Mouse (Mus musculus) limb, embryonic 14.5 days (tissue): ENCODE measurements around the gene Uqcrc2. TPM values are rescaled to one million over a fixed set of nuclear protein-coding genes. Genes with fewer than 3 reads are reported as not detected.

ENCODE experiments used
- ATAC-seq: fragments of 200-750 bp; cut with Nextera tagmentation; 2 replicates; pipeline ENCODE4 v1.8.0; 2017; ENCODE audit warnings: low read depth, moderate number of reproducible peaks, moderate TSS enrichment; ENCODE audit not compliant: low FRiP score
- DNase-seq: peaks from one replicate; pipeline ENCODE4 v3.0.0-alpha.2; 2015; ENCODE audit warnings: low spot score
- H3K27ac ChIP-seq: fragments of 300-500 bp; sonication (generic); replicated peaks from 2 replicates; pipeline ENCODE4 v1.5.1; 2014; ENCODE audit warnings: low read depth, mild to moderate bottlenecking, low read length, moderate library complexity, mixed read lengths
- H3K27me3 ChIP-seq: fragments of 300-500 bp; sonication (generic); 2 replicates; pipeline ENCODE4 v1.6.1; 2014; ENCODE audit warnings: low read length, mixed read lengths; ENCODE audit not compliant: control insufficient read depth, insufficient read depth
- H3K36me3 ChIP-seq: fragments of 300-500 bp; sonication (generic); 2 replicates; pipeline ENCODE4 v1.6.1; 2014; ENCODE audit warnings: mild to moderate bottlenecking, low read length, moderate library complexity, mixed read lengths; ENCODE audit not compliant: control insufficient read depth, insufficient read depth
- H3K4me1 ChIP-seq: fragments of 300-500 bp; sonication (generic); 2 replicates; pipeline ENCODE4 v1.6.1; 2014; ENCODE audit warnings: antibody characterized with exemption, low read length, mixed read lengths; ENCODE audit not compliant: control insufficient read depth, insufficient read depth
- H3K4me2 ChIP-seq: fragments of 300-500 bp; sonication (generic); replicated peaks from 2 replicates; pipeline ENCODE4 v1.6.1; 2014; ENCODE audit warnings: low read depth, mild to moderate bottlenecking, low read length, moderate library complexity; ENCODE audit not compliant: severe bottlenecking
- H3K4me3 ChIP-seq: fragments of 300-500 bp; sonication (generic); replicated peaks from 2 replicates; pipeline ENCODE4 v1.5.1; 2014; ENCODE audit warnings: low read length
- H3K9ac ChIP-seq: fragments of 300-500 bp; sonication (generic); 2 replicates; pipeline ENCODE4 v1.6.1; 2014; ENCODE audit warnings: mild to moderate bottlenecking, low read depth, low read length, moderate library complexity; ENCODE audit not compliant: severe bottlenecking
- H3K9me3 ChIP-seq: fragments of 300-500 bp; sonication (generic); 2 replicates; pipeline ENCODE4 v1.6.1; 2016; ENCODE audit warnings: low read length; ENCODE audit not compliant: control insufficient read depth
- POLR2A ChIP-seq: fragments of 200-500 bp; IDR thresholded peaks from 2 replicates; pipeline ENCODE4 v1.8.0; 2012; ENCODE audit warnings: inconsistent platforms, mild to moderate bottlenecking, moderate library complexity, borderline replicate concordance; ENCODE audit not compliant: insufficient read depth, insufficient read length; ENCODE audit errors: extremely low read depth
- WGBS: fragments of 180-500 bp; shearing (Covaris S2); extraction: QIAGEN DNeasy Blood & Tissue Kit; methylation state at CpG from one replicate; pipeline ENCODE4 v1.1.7; 2014; 5-methylcytosine and 5-hydroxymethylcytosine counted together
- polyA plus RNA-seq, 2 experiments: library from polyadenylated mRNA; depleted of rRNA in 1 of 2; stranded (reverse) in 1 of 2; unstranded in 1 of 2; fragments of >200 nt; fragmentation: Nextera tagmentation in 1 of 2; extraction: Ambion mirVana in 1 of 2; gene quantifications; 2 replicates each; pipeline versions ENCODE4 v1.2.1 to v1.2.3; 2012 to 2014

The Uqcrc2 gene
- 134 and 165 TPM in 2 replicates for polyA plus RNA-seq (2012; rRNA removed)
- 198 and 200 TPM in 2 replicates for polyA plus RNA-seq (2014; fragmentation: Nextera tagmentation; extraction: Ambion mirVana)

DNA sequence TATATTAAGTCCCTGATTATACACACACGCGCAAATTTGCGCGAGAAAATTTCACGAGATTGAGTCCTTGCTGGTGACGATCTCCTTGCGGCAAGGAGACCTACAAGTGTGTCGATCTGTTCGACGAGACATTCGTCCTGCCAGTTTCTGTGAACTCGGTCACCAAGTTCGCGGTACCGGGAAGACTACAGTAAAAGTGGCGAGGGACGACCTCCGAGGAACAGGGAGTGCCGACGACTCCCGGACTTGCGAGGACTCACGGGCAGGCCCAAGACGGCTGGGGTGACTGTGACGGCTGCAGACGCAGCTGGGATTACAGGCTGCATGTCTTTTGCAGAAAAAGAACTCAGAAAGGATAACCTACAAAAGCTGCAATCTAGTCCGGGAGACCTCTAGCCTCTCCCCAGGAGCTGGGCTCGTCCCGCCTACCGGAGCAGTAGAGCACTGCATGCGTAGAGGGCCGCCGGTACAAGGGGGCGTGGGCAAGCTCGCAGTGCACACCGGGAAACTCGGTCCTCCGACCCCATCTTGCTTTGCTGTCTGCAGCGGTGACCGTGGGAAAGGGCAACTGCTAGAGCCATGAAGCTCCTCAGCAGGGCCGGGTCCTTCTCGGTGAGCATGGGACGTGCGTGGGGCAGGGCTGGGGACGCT lies at the start of gene Uqcrc2:
Uqcrc2 (plus strand) TSS at position 466 of the 651 bp plus-strand sequence.
- H3K4me1 ChIP-seq: peaks cover 8% of the 10 kb centered on the region
- H3K4me2 ChIP-seq: peak within 1 kb of the TSS; percentile 79
- H3K36me3 ChIP-seq: peaks cover 26% of the 10 kb centered on the region
- TF ChIP-seq POLR2A: peak; percentile 97; the same call in 1 of the 2 replicates
- ATAC-seq (peak; percentile 99), DNase-seq (peak; percentile 92)
- no peaks in the 10 kb centered on the region for H3K9me3 ChIP-seq
- peak within 1 kb of the TSS; percentile 94 for H3K4me3 ChIP-seq
- WGBS: under 1% methylated on average over 45 of the region's 45 CpGs
- peak within 1 kb of the TSS; percentile 91 for H3K27ac ChIP-seq
- peak within 1 kb of the TSS; percentile 96 for H3K9ac ChIP-seq
- no peaks in the 10 kb centered on the region for H3K27me3 ChIP-seq

DNA sequence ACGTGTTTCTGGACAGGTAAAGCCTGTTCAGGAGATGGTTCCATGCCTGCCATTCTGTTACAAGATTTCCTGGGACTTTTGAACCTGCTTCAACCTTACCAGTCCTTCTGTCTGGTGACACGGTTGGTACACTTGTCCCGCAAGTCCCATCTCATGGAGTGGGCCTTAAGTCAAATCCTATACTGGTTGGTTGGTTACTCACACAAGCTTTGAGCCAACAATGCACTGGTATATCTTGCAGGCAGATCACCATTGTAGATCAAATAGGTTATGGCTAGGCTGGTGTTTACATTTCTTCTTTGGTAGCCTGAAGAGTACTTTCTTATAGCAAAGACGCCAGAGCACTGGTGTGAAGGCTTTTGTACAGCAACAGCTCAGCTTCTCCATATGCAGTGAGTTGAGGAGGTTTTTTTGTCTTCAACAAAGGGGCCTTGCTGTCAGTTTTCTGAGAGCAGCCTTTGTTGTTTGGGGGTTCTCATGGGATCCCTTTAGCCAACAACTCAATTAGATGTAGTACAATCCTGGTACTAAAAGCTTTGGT lies 37.7 kb upstream of the Uqcrc2 start:
- H3K4me1 ChIP-seq: 0 out of 2 replicates have a peak, but pooled peaks cover 5% of the 10 kb centered on the region
- 82% methylated on average over 4 of the region's 4 CpGs for WGBS
- H3K4me3 ChIP-seq: peak overlapping the region; percentile 40
- peak overlapping the region; percentile 65 for H3K9ac ChIP-seq
- H3K36me3 ChIP-seq: no peaks in the 10 kb centered on the region
- no peak for TF ChIP-seq POLR2A
- no peaks in the 10 kb centered on the region for H3K9me3 ChIP-seq
- H3K4me2 ChIP-seq: peak overlapping the region; percentile 69
- DNase-seq (no peak), ATAC-seq (no peak; the same call in 1 of the 2 replicates)
- no peaks in the 10 kb centered on the region for H3K27me3 ChIP-seq
- no peak overlapping the region for H3K27ac ChIP-seq

DNA sequence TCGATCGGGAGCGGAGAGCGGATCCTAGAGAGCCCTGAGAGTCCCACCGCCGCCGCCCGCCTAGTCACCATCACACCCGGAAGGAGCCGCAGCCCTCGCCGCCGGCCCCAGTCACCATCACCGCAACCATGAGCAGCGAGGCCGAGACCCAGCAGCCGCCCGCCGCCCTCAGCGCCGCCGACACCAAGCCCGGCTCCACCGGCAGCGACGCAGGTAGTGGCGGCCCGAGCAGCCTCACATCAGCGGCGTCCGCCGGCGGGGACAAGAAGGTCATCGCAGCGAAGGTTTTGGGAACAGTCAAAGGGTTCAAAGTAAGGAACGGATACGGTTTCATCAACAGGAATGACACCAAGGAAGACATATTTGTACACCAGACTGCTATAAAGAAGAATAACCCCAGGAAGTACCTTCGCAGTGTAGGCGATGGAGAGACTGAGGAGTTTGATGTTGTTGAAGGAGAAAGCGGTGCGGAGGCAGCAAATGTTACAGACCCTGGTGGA lies 37.2 kb upstream of the Uqcrc2 start:
- 4% methylated on average over 41 of the region's 41 CpGs for whole genome bisulfite sequencing
- Histone ChIP-seq H3K27me3 (no peaks in the 10 kb centered on the region), H3K9ac (peak overlapping the region; percentile 65), H3K4me2 (peak overlapping the region; percentile 69), H3K4me1 (0 out of 2 replicates have a peak, but pooled peaks cover 5% of the 10 kb centered on the region), H3K27ac (no peak overlapping the region), H3K4me3 (peak overlapping the region; percentile 40), H3K36me3 (no peaks in the 10 kb centered on the region), H3K9me3 (no peaks in the 10 kb centered on the region)
- ATAC-seq: peak; percentile 53
- TF ChIP-seq POLR2A: no peak
- peak; percentile 9 for DNase-seq

DNA sequence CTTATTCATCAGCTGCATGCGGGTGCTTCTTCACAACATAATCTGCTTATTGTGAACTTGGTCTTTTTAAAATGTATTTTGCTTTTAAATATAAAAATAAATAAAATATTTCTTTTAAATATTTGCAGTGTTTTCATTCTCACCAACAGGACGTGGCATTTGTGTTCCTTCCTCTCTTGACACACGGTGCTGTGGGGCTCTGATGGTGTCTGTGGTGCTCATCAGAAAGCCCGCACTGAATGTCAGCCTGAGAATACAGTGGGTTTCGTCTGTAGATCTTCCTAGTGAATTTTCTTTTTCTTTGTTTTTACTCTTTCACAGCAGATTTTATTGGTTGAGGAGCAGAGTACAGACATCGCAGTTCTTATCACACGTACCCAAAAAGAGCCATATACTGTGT lies 36.6 kb upstream of the Uqcrc2 start:
- 79% methylated on average over 7 of the region's 7 CpGs for WGBS
- Histone ChIP-seq H3K4me1 (0 out of 2 replicates have a peak, but pooled peaks cover 5% of the 10 kb centered on the region), H3K9ac (no peak overlapping the region), H3K27me3 (no peaks in the 10 kb centered on the region), H3K4me3 (peak overlapping the region; percentile 40), H3K4me2 (peak overlapping the region; percentile 69), H3K27ac (no peak overlapping the region), H3K9me3 (no peaks in the 10 kb centered on the region), H3K36me3 (no peaks in the 10 kb centered on the region)
- TF ChIP-seq POLR2A: no peak
- ATAC-seq (no peak), DNase-seq (no peak)

DNA sequence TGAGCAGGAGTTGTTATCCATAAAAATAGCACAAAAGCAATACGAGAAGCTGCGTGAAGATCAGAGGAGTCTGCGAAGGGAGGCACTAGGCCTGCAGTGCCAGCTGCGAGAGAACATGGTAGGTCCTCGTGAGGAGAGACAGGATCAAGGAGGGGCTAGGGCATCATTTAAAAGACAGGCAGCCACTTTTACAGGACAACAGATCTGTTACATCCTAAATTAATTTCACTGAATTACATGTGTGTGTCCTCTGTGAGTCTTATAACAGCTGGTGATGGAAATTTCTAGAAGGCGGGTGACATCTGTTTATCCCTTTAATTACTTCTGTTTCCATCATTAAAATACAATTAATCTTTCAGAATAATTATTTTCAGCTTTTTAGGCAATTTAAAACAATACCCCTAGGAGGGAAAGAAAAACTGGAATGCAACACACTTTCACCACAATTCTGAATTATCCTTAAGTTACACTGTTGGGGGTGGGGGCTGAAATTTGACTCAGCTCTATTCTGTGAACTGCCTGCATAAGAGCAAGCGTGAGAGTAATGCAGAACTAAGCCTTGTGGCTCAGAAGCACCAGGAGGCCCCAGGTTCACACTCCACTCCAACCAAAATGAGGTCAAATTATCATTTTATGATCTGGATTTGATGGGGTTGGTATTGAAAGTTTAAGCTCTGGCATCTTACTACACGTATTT lies 14.8 kb upstream of the Uqcrc2 start:
- Histone ChIP-seq H3K27ac (no peak overlapping the region), H3K4me3 (no peak overlapping the region), H3K4me1 (no peaks in the 10 kb centered on the region), H3K9ac (no peak overlapping the region), H3K36me3 (no peaks in the 10 kb centered on the region), H3K27me3 (no peaks in the 10 kb centered on the region), H3K9me3 (no peaks in the 10 kb centered on the region), H3K4me2 (no peak overlapping the region)
- ATAC-seq (no peak; the same call in 1 of the 2 replicates), DNase-seq (no peak)
- WGBS: 50% methylated on average over 8 of the region's 8 CpGs
- no peak for TF ChIP-seq POLR2A
